Mouse (Mus musculus) urinary bladder, adult 18-20 months (tissue): Measurements from ENCODE around the gene Rabep1.
"Not testable (repeated sequence)": the region's sequence is repeated elsewhere in the genome, so short reads cannot be mapped to it uniquely, and the experiment has no call there.

ENCODE experiments used
- DNase-seq, 2 experiments: peaks; one replicate each; pipeline ENCODE4 v3.0.0; 2022; ENCODE audit warnings: low spot score in 2 of 2, mixed read lengths in 2 of 2

Rabep1 gene

GRCm38 (mm10) chr11:70831201-70831600 is 13.4 kb upstream of the Rabep1 start:
- no peak for DNase-seq

GRCm38 (mm10) chr11:70833408-70833807 is 11.2 kb upstream of the Rabep1 start:
- DNase-seq: no peak

DNA sequence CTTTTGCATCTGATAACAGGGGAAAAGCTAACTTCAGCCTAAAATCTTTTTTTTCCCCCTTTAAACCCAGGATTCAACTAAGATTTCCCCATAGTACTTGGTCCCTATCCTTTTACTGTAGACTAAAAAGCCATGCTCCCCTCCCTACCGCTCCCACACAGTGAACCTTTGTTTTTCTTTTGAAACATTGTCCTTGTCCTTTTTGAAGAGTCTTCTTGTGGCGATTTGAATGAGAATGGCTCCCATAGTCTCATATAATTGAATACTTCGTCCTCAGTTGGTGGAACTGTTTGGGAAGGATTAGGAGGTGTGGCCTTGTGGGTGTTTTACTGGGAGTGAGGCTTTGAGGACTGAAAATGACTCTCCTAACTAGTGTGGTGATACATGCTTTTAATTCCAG is 10.7 kb upstream of the Rabep1 start:
- no peak for DNase-seq

- no peak for DNase-seq
Measured at GRCm38 (mm10) chr11:70835381-70835831, 9.2 kb upstream of the Rabep1 start.

DNA sequence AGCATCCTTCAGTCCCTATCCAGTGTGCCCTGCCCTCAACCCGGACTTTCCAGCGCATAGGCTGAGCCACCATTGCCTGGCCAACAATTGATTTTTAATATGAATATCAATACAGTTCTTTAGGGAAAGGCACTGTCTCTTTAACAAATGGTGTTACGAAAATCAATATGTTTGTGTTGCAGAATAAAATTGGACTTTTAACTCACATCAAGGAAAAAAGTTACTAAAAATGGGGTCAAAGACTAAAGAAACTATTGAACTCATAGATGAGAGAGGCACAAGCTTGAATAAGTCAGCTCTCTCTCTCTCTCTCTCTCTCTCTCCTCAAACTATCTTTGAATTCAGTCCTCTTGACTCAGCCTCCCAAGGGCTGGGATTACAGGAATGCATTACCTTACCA is 7.5 kb upstream of the Rabep1 start:
- DNase-seq: no peak

DNA sequence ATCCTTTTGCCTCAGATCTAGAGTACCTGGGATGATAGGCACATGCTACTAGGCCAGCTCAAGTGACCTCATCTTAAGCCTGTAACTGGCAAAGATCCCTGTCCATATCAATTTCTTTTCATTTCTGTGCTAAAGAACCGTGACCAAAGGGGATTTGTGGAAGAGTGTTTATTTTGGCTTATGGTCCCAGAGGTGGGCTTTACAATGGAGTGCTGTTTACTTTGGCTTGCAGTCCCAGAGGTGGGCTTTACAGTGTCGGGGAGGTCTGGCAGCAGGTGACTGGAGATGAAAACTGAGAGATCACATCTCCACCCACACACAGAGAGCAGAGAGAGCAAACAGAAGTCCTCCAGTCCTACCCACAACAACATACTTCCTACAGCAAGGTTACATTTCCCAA is 6.0 kb upstream of the Rabep1 start:
- no peak for DNase-seq

GRCm38 (mm10) chr11:70842983-70843382 is 1.6 kb upstream of the Rabep1 start:
- DNase-seq: no peak

- DNase-seq: peak in 1 of 2 experiments; percentile 18
Measured at GRCm38 (mm10) chr11:70843701-70844551, 652 bp upstream of the Rabep1 start.

- no peak for DNase-seq
Measured at GRCm38 (mm10) chr11:70845457-70845978, 940 bp downstream of the Rabep1 start.

DNA sequence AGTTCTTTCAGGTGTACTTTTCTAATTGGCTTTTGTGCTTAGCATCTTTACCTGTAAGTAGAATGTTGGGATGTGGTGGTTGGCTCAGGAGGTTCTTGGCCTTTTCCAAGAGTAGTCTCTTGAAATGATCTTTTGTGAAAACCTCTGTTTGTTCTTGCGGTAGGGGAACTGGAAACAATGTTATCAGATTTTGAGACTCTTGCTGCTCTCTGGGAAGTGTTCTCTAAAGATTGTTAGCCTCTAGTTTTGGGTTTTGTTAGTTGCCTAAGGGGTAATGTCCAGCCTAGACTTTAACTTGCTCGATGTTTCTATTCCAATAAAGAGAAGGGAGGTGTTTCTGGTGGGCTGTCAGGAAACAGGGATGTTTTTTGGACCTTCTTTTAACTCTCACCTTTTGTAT is 1.5 kb downstream of the Rabep1 start:
- no peak for DNase-seq

DNA sequence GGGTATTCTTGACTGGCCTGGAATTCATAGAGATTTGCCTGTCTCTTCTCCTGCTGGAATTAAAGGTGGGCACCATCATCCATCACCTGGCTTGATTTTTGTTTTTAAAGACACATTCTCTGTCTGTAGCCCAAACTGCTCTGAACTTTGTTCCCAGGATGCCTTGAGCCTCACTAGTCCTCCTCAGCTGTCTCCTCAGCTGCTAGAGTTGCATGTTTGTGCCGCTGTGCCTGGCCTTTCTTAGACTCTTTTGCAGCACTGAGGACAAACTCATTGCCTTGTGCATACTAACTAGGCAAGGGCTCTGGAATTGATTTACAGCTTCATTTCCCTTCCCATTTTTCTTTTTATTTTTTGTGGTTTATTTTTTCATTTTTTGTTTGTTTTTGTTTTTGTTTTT is 15.8 kb downstream of the Rabep1 start:
- no peak for DNase-seq

- not testable (repeated sequence) for DNase-seq
Measured at GRCm38 (mm10) chr11:70863204-70863603, 18.6 kb downstream of the Rabep1 start.

- no peak for DNase-seq
Measured at GRCm38 (mm10) chr11:70865223-70865622, 20.6 kb downstream of the Rabep1 start.

DNA sequence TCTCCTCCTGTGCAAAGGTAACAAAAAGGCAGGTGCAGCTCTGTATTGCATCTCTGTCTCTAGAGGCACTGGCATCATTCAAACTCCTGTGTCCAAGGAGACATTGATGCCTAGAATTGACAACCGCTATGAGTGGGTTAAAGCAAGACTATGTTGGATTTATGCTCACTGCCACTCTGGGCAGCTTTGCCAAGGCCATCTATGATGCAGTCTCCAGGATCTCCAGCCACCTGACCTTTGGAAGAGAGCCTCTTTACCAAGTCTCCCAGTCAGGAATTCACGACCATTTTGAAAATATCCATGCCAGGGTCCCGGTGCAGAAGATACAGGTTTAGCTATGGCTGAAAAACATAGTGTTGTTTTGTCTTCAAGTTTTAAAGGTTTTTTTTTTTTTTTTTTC is 24.7 kb downstream of the Rabep1 start:
- DNase-seq: no peak

GRCm38 (mm10) chr11:70869811-70870210 is 25.2 kb downstream of the Rabep1 start:
- DNase-seq: no peak

DNA sequence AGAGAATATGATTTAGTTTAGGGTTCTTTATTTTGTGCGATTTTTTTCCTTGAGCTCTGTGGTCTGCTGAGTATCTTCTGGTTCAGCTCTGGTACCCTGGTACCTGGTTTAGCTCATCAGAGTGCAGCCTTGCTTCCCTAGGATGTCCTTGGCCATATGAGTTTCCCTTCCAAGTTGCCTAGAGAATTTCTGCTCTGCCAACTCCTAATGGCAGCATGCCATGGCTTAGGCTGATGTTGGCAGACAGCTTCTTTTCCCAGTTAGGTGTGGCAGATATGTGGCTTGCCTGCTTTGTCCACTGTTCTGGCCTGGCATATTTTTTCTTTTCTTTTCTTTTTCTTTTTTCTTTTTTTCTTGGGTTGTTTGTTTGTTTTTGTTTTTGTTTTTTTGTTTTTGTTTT is 25.8 kb downstream of the Rabep1 start:
- peak in 1 of 2 experiments; percentile 40 for DNase-seq

DNA sequence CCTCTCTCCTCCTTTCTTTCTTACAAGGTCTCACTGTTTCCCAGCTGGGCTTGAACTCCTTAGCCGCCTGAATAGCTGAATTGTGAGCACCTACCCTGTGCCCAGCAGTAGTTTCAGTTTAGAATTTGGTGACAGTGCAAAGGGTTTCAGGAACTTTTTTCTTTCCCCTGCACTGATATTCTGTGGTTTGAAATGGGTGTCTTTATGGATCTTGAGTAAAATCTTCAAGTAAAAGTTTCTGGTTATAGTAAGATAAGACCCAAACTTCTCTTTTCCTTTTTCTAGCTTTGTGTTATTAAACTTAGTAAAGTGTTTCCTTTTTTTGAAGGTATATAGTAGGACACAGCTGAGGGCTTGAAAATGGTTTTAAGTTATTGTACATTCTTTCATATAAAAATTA is 26.5 kb downstream of the Rabep1 start:
- no peak for DNase-seq

- DNase-seq: no peak
Measured at GRCm38 (mm10) chr11:70871766-70872330, 27.3 kb downstream of the Rabep1 start.

GRCm38 (mm10) chr11:70873846-70874613 is 29.5 kb downstream of the Rabep1 start:
- no peak for DNase-seq

- DNase-seq: no peak
Measured at GRCm38 (mm10) chr11:70877670-70878069, 33.1 kb downstream of the Rabep1 start.

DNA sequence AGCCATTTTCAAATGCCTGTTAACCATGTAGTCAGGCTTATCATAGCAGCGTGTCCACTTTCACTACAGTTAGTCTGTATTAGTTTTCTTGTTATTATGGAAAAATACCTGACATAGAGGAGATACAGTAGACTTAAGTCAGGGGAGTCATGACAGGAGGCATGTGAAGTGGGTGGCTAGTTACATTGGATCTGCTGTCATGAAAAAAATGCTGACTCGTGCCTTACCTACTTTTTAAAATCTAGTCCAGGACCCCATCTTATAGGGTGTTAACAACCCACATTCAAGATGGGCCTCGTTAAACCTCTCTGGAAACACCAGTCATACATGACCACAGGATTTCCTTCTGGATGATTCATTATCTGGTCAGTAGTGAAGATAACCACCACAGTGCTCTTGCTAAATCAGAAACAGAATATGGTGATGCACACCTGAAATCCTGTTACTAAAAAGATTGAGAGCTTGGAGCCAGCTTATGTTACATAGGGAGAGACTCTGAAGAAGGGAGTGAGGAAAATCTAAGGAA is 38.4 kb downstream of the Rabep1 start:
- no peak for DNase-seq

DNA sequence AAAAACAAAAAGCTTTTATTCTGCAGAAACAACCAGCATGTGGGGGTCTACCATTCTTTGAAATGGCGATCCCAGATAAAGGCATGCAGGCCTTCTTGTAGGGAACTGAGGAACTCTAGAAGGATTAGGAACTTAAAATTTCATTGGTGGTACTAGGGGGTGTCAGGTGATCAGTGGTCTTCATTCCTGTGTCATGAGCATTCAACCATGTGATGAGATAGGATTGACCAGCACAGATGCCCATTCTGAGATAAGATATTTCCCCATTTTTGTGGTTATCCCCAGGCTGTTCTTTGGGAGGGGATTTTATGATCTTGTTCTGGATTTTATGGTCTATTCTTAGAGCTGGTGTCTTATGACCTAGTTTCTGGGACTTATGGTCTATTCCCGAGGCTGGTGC is 46.1 kb downstream of the Rabep1 start:
- DNase-seq: no peak
